Mouse (Mus musculus) heart, adult 2 months (tissue): ENCODE results near the gene Tmem232.

Source experiments
- CTCF ChIP-seq: fragments of 200-600 bp; IDR thresholded peaks from 2 replicates; pipeline ENCODE4 v1.8.1; 2022; ENCODE audit warnings: antibody characterized with exemption, mild to moderate bottlenecking, moderate library complexity
- EP300 ChIP-seq: fragments of 200-500 bp; IDR thresholded peaks from 2 replicates; pipeline ENCODE4 v1.6.1; 2011; ENCODE audit warnings: low read depth, low read length, control low read depth; ENCODE audit not compliant: insufficient read depth
- POLR2A ChIP-seq: fragments of 200-500 bp; IDR thresholded peaks from 2 replicates; pipeline ENCODE4 v1.6.1; 2011; ENCODE audit warnings: mild to moderate bottlenecking, low read depth, low read length, control low read depth; ENCODE audit not compliant: insufficient read depth

DNA sequence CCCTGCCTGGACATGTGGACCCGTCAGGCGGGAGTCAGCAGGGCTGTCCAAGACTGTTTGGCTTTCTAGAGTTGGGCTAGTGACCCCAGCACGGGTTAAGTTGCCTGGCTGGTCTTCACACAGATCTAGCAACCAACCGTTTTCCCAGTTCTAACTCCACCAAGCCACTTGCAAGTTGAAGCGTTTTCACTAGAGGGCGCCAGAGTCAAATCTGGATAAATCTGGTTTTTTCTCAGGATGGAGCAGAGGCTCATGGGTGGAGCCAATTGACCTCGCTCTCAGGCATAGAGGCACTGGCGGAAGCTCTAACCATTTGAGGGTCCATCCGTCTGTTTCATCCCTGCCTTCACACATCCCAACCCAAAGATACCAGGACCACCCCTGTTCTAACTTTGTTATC lies 17.6 kb upstream of the Tmem232 start:
- TF ChIP-seq CTCF, result peak; percentile 83
- no peak for TF ChIP-seq EP300
- no peak for TF ChIP-seq POLR2A
